Mouse (Mus musculus) ES-E14 (cell line): ENCODE results near the gene Kdm5a. TPM values are rescaled to one million over a fixed set of nuclear protein-coding genes. Genes with fewer than 3 reads are reported as not detected.

ENCODE experiments used
- DNase-seq: peaks from one replicate; pipeline ENCODE4 v3.0.0-alpha.2; 2013; ENCODE audit warnings: low read depth, low spot score
- H3K27ac ChIP-seq: 2 replicates; pipeline ENCODE4 v1.5.1; 2012; ENCODE audit warnings: low read depth, mild to moderate bottlenecking, low read length, moderate library complexity, mixed read lengths; ENCODE audit not compliant: poor library complexity, insufficient read depth, severe bottlenecking
- H3K36me3 ChIP-seq: 2 replicates; pipeline ENCODE4 v1.6.1; 2012; ENCODE audit warnings: mild to moderate bottlenecking, low read length, moderate library complexity, mixed read lengths; ENCODE audit not compliant: control insufficient read depth, poor library complexity, insufficient read depth, severe bottlenecking
- H3K4me1 ChIP-seq, 2 experiments: fragments of 150-350 bp in 1 of 2; sonication (generic) in 1 of 2; 2 replicates each; pipeline ENCODE4 v1.6.1; 2012; ENCODE audit warnings: low read length in 2 of 2, mild to moderate bottlenecking in 1 of 2, mixed read lengths in 1 of 2; ENCODE audit not compliant: control insufficient read depth in 2 of 2, insufficient read depth in 2 of 2, poor library complexity in 1 of 2
- H3K4me3 ChIP-seq, 2 experiments: fragments of 150-350 bp in 1 of 2; sonication (generic) in 1 of 2; 2 replicates each; pipeline ENCODE4 v1.5.1; 2012; ENCODE audit warnings: low read length in 2 of 2, low read depth in 1 of 2, mild to moderate bottlenecking in 1 of 2, mixed read lengths in 1 of 2; ENCODE audit not compliant: insufficient read depth in 1 of 2, poor library complexity in 1 of 2, severe bottlenecking in 1 of 2
- H3K9ac ChIP-seq: 2 replicates; pipeline ENCODE4 v1.6.1; 2012; ENCODE audit warnings: low read depth, mild to moderate bottlenecking, low read length, mixed read lengths; ENCODE audit not compliant: poor library complexity, insufficient read depth, severe bottlenecking
- H3K9me3 ChIP-seq: fragments of 150-350 bp; sonication (generic); 2 replicates; pipeline ENCODE4 v1.6.1; 2012; ENCODE audit warnings: low read depth, mild to moderate bottlenecking, low read length; ENCODE audit not compliant: control insufficient read depth, insufficient read depth
- CHD2 ChIP-seq: IDR thresholded peaks from 2 replicates; pipeline ENCODE4 v1.6.1; 2014; ENCODE audit warnings: mild to moderate bottlenecking, low read depth, low read length, inconsistent platforms
- HCFC1 ChIP-seq: IDR thresholded peaks from 2 replicates; pipeline ENCODE4 v1.6.1; 2012; ENCODE audit warnings: low read length, inconsistent platforms, borderline replicate concordance; ENCODE audit not compliant: insufficient read depth
- MAFK ChIP-seq: IDR thresholded peaks from 2 replicates; pipeline ENCODE4 v1.6.1; 2014; ENCODE audit warnings: mild to moderate bottlenecking, low read depth, low read length, inconsistent platforms; ENCODE audit not compliant: insufficient read depth
- ZC3H11A ChIP-seq: IDR thresholded peaks from 2 replicates; pipeline ENCODE4 v1.6.1; 2012; ENCODE audit warnings: low read depth, mild to moderate bottlenecking, inconsistent platforms, low read length, borderline replicate concordance
- ZNF384 ChIP-seq: IDR thresholded peaks from 2 replicates; pipeline ENCODE4 v1.6.1; 2012; ENCODE audit warnings: low read depth, low read length, inconsistent platforms
- in situ Hi-C, 2 experiments: fragments of 600-800 bp; cut with MboI; formaldehyde crosslinking; loops; one replicate each; pipeline ENCODE4 v1.15.1; 2025; ENCODE audit warnings: low sequenced_read_pairs in 2 of 2, inconsistent platforms in 1 of 2; ENCODE audit not compliant: unreplicated experiment in 2 of 2
- total RNA-seq: library from RNA; depleted of rRNA; stranded (reverse); fragments of 300-350 nt; gene quantifications from 2 replicates; pipeline ENCODE4 v1.2.3, GENCODE M21; 2012; rRNA removed

Gene Kdm5a
- total RNA-seq, 1 experiment, result 53.3 TPM

- H3K9ac ChIP-seq, result no peak overlapping the region
- H3K9me3 ChIP-seq, result no peaks in the 10 kb centered on the region
- H3K4me3 ChIP-seq, result no peak overlapping the region
- in situ Hi-C loops, result no loop called here
- DNase-seq, result no peak
- TF ChIP-seq HCFC1 (no peak), ZNF384 (no peak), CHD2 (no peak), ZC3H11A (no peak), MAFK (no peak)
- H3K36me3 ChIP-seq, result no peaks in the 10 kb centered on the region
- peaks cover 0 to 9% of the 10 kb centered on the region in 2 experiments; a peak in 2 of 4 replicates for H3K4me1 ChIP-seq
- H3K27ac ChIP-seq, result no peak overlapping the region
These were observed 127.1 kb downstream of the Kdm5a start for GRCm38 (mm10) chr6:120491064-120491463.

DNA sequence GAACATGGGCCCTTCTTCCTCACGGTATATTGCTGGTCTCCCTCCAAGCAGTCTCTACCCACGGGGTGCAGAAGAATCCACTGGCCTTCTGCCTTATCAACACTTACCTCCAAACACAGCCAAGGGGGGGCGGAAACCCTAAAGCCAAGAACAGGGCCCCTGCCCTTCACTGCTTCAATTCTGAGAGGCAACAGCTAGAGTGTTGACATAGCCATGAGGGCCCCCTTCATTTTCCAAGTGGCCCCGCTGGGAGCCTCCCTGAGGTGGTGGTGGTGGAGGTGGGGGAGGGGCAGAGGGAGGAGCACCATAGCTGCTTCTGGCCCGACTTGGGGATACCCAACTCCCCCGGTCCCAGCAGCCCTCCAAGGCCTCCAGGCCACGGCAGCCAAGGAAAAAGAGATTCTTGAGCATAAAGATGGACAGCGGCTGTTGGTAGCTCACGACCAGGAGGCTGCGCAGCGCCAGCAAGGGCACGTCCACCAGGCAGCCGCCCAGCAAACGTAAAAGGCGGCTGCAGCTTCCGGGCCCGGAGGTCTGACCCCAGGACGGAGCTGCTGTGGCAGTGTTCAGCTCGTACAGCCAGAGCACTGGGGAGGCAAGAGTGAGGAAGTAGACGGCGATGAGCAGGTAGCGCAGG lies 128.1 kb downstream of the Kdm5a start:
- Histone ChIP-seq H3K9me3 (no peaks in the 10 kb centered on the region), H3K4me3 (peak overlapping the region; percentile 76 to 79), H3K4me1 (peaks cover 0 to 9% of the 10 kb centered on the region in 2 experiments; a peak in 2 of 4 replicates), H3K9ac (no peak overlapping the region; the same call in 1 of the 2 replicates), H3K36me3 (no peaks in the 10 kb centered on the region), H3K27ac (no peak overlapping the region)
- no peak for TF ChIP-seq CHD2
- TF ChIP-seq ZC3H11A, result no peak
- TF ChIP-seq MAFK, result no peak
- no peak for TF ChIP-seq ZNF384
- TF ChIP-seq HCFC1, result no peak
- in situ Hi-C loops, result no loop called here
- DNase-seq, result no peak

DNA sequence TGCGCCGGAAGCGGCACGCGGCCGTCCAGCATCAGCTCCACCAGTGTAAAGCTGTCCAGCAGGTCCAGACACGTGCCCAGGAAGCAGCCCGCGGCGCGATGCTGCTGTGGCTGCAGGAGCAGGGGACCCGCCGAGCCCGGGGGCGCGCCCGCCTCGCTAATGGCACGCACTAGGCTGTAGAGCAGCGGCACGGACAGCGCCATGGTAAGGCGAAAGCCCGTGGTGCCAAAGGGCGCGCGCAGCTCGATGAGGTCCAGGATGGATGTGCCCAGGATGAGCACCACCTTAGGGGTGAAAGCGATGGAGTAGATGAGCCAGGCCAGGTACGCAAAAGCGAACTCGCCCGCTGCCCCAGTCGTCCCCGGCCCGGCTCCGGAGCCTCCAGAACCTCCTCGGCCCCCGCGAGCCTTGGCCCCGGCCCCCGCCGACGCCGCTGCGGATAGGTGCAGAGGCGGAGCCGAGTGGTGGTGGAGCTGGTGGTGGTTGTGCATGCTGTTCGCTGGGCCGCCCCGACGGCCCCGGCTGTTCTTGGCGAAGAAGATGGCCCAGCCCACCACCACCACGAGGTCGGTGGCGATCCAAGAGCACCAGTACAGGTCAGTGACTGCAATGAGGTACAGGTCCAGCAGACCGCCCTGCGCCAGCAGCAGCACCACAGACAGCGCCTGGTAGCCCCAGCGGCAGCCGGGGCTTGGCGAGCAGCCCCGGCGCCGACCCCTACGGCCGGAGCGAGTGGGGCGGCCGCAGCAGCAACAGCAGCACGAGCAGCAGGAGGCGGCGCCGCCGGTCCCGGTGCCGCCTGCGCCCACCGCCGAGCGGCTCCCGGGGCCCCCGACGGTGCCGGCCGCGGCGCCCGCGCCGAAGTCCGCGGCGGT lies 128.8 kb downstream of the Kdm5a start:
- Histone ChIP-seq H3K36me3 (no peaks in the 10 kb centered on the region), H3K9ac (no peak overlapping the region), H3K4me1 (peaks cover 0 to 9% of the 10 kb centered on the region in 2 experiments; a peak in 2 of 4 replicates), H3K9me3 (no peaks in the 10 kb centered on the region), H3K4me3 (peak overlapping the region; percentile 76 to 79), H3K27ac (no peak overlapping the region)
- in situ Hi-C loops, result no loop called here
- no peak for DNase-seq
- TF ChIP-seq ZNF384 (no peak), MAFK (no peak), HCFC1 (no peak), ZC3H11A (no peak), CHD2 (no peak)

DNA sequence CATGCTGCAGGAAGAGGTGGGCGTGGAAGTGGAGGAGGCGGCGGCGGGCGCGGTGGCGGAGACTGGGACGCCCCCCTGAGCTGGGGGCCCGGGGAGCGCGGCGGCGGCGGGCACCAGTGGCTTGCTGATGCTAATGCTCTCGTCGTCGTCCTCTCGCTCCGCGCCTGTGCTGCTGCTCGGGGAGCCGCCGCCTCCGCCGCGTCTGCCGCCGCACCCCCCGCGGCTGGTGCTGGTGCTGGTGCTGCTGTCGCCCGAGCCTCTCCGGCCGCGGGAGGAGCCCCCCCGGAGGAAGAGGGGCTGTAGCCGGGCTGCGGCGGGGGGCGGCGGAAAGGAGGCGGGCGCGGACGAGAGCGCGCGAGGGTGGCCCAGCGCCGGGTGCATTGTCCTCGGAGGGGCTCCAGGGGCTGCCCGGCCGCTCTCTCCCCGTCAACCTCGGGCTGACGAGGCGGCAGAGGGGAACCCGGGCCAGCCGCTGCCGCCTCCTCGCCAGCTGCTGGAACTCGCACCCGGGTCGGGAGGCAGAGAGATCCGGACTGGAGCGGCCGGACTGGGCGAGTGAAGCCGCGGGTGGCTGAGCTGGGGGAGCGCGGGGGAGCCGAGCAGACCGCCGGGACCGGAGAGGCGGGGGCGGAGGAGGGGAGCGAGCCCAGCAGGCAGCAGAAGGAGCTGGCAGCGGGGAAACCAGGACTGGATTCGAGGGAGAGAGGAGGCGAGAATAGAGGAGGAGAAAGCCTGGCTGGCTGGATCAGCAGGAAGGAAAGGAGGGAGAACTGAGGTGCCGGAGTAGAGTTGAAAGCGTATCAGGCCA lies 129.7 kb downstream of the Kdm5a start, which contains the start of gene Tmem121b:
Tmem121b (minus strand) TSS at position 434 of the 808 bp plus-strand sequence.
- Histone ChIP-seq H3K9ac (peak within 1 kb of the TSS; percentile 65), H3K36me3 (no peaks in the 10 kb centered on the region), H3K27ac (no peak within 1 kb of the TSS), H3K4me1 (peaks cover 0 to 9% of the 10 kb centered on the region in 2 experiments; a peak in 2 of 4 replicates), H3K9me3 (no peaks in the 10 kb centered on the region), H3K4me3 (peak within 1 kb of the TSS; percentile 76 to 79)
- in situ Hi-C loops, result no loop called here
- no peak for TF ChIP-seq CHD2
- no peak for TF ChIP-seq ZC3H11A
- no peak for TF ChIP-seq MAFK
- TF ChIP-seq ZNF384, result no peak
- TF ChIP-seq HCFC1, result no peak
- DNase-seq, result peak; percentile 40

Other genes starting within 250 kb of the Kdm5a start
- 4.4 and 9.8 TPM in 2 replicates for gene D330020A13Rik, start 69.8 kb upstream of the Kdm5a start, total RNA-seq
- gene B4galnt3, start 69.6 kb upstream of the Kdm5a start, total RNA-seq, result 34.1 and 64.9 TPM in 2 replicates
- 32.2 and 32.8 TPM in 2 replicates for gene Ccdc77, start 250 bp downstream of the Kdm5a start, total RNA-seq
- gene Il17ra, start 99.1 kb downstream of the Kdm5a start, total RNA-seq, result 7.0 and 9.1 TPM in 2 replicates
- 0.09 and 0.11 TPM in 2 replicates for gene Tmem121b, start 129.7 kb downstream of the Kdm5a start, total RNA-seq
- 27.4 and 36.5 TPM in 2 replicates for gene Hdhd5, start 167.2 kb downstream of the Kdm5a start, total RNA-seq